Mouse (Mus musculus) layer of hippocampus, adult 6 months (tissue): Measurements from ENCODE around the gene Urb2. TPM values are rescaled to one million over a fixed set of nuclear protein-coding genes. Genes with fewer than 3 reads are reported as not detected.

Experiments
- long read RNA-seq, 2 experiments: library from polyadenylated mRNA; unstranded; transcript quantifications; one replicate each; pipeline ENCODE4 v2.0.0; 2019 to 2020
- microRNA-seq: library from miRNA; unstranded; fragments of <30 nt; microRNA quantifications from one replicate; pipeline ENCODE4 v1.2.0, GENCODE M21; 2020
- polyA plus RNA-seq: library from polyadenylated mRNA; unstranded; fragments of <200 nt; fragmentation: Nextera tagmentation; gene quantifications from 2 replicates; pipeline ENCODE4 v1.2.3, GENCODE M21; 2021

Gene Urb2
- polyA plus RNA-seq, result 1.2 and 1.5 TPM in 2 replicates
- long read RNA-seq, experiment 1, partial matches to known transcripts, result 1 of 3 reads
- long read RNA-seq, experiment 1, other reads (novel, unspliced or antisense), result 2 of 3 reads
- long read RNA-seq, experiment 2, partial matches to known transcripts, result 3 of 14 reads
- long read RNA-seq, experiment 2, other reads (novel, unspliced or antisense), result 11 of 14 reads

DNA sequence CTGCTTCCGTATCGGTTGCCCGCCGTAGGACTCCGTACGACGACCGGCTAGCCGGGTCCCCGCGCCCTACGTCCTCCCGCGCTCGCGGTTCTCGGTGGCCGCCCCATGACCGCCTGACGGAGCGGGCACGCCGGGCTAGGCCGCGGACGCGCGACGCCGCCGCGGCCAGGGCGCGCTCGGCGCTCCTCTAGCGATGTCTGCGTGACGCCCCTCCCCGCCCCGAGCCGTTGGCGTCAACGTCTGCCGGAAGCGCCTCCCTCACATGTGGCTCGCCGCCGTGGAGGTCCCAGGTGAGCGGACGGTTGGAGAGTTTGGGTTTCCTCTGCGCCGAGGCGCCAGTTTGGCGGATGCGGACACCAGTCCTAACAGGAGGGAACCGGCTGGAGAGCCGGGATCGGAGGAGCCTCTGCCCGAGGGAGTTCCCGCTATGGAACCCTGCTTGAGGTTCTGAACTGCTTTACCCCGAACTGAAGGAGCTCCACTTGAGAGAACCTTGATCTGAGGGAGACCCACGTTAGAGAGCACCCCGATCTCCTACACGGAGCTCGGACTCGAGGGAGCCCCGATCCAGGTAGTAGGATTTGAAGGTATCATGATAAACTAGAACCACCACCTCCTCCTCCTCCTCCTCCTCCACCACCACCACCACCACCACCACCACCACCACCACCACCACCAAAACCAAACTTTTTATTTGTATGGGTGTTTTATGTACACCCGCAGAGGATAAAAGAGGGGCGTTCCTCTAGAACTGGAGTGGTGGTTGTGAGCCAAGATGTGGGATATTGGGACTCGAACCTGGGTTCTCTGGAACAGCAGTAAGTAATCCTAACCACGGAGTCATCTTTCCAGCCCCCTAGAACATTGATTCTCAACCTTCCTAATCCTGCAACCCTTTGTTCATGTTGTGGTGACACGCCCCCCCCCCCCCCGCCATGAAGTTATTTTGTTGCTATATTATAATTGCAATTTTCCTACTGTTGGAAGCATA lies at the start of gene Urb2, which contains the start of gene Taf5l:
Urb2 (plus strand) TSS at position 272 of the 991 bp plus-strand sequence.
Taf5l (minus strand) TSS at position 161 of the 991 bp plus-strand sequence.

GRCm38 (mm10) chr8:123982826-123983400 lies 38.4 kb upstream of the Urb2 start, which contains the start of gene Abcb10:
Gene Abcb10 (minus strand): TSS chr8:123983122.

Small RNA genes lying within 50 kb of the gene (microRNA-seq; reads per million reads assigned to microRNA genes)
- not detected for gene Mir1967

Other genes starting within 250 kb of the Urb2 start
- 81.8 and 92.7 TPM in 2 replicates for gene Rab4a, start 215.5 kb upstream of the Urb2 start, polyA plus RNA-seq
- 11.5 and 15.4 TPM in 2 replicates for gene Ccsap, start 161.3 kb upstream of the Urb2 start, polyA plus RNA-seq
- 19.2 and 20.8 TPM in 2 replicates for gene Acta1, start 126.8 kb upstream of the Urb2 start, polyA plus RNA-seq
- gene Nup133, start 72.2 kb upstream of the Urb2 start, polyA plus RNA-seq, result 9.3 and 10.6 TPM in 2 replicates
- gene Abcb10, start 38.4 kb upstream of the Urb2 start, polyA plus RNA-seq, result 7.5 TPM in 2 replicates
- 11.8 and 12.1 TPM in 2 replicates for gene Taf5l, start 111 bp upstream of the Urb2 start, polyA plus RNA-seq
- gene Galnt2, start 209.9 kb downstream of the Urb2 start, polyA plus RNA-seq, result 10.9 and 13.7 TPM in 2 replicates